Mouse (Mus musculus) cerebellum, postnatal 10 days (tissue): ENCODE results near the gene Trio.

ENCODE experiments used
- DNase-seq, 2 experiments: peaks; one replicate each; pipeline ENCODE4 v3.0.0; 2021; ENCODE audit warnings: mixed read lengths in 2 of 2

Trio gene

GRCm38 (mm10) chr15:28025447-28026166 lies at the start of gene Trio:
Gene Trio, minus strand, starts transcription at chr15:28025848.
- peak; percentile 100 for DNase-seq

DNA sequence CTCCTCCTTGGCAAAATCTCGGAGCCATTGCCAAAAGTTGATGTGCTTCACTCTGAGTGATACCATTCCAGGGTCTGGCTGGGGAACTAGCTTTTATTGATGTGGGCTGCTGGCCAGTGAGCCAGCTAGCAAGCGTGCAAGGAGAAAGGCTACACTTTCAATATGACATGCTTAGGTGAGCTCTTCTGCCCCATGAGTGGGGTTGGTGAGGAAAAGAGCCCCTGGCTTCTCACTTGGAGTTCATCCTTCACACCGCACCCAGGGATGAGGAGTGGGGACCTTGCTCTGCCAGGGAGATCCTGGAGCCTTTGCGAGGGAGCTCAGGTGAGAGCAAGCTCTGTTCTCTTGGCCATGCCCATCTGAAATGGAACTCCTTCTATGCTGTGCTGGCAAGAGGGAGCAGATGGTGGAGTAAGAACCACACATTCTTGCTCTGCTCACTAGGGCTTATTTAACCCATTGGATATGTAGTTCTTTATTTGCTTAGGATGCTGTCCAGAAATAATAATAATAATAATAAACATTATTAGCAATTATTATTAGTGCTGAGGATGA lies 48.8 kb upstream of the Trio start:
- peak; percentile 37 to 45 for DNase-seq

- no peak for DNase-seq
Measured at GRCm38 (mm10) chr15:28071601-28072000, 46.0 kb upstream of the Trio start.

DNA sequence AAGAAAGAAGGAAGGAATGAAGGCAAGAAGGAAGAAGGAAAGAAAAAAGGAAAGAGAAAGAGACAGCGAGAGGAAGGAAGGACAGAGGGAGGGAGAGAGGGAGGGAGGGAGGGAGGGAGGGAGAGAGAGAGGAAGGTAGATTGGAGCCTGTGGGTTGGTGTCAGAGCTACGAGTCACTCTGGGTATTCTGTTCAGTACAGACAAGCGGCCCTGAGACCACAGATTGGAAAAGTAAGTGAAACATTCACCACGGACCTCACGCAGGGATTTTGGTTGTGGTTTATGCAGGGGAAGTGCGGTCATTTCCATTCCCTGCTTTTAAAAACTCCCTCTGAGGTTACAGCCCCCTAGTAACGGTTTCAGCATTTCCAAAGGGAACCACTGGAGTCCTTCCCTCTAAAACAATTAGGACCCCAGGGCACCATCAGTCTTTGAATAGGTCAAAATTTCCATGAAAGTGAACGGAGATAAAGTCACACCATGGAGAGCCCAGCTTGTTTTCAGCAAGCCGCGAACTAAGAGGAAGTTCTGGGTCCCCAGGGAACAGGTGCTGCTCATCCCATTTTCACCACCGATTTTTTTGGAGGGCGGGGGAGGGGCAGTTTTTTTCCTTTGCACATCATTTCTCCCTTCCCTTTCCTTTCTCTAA lies 45.2 kb upstream of the Trio start:
- peak; percentile 11 to 14 for DNase-seq

DNA sequence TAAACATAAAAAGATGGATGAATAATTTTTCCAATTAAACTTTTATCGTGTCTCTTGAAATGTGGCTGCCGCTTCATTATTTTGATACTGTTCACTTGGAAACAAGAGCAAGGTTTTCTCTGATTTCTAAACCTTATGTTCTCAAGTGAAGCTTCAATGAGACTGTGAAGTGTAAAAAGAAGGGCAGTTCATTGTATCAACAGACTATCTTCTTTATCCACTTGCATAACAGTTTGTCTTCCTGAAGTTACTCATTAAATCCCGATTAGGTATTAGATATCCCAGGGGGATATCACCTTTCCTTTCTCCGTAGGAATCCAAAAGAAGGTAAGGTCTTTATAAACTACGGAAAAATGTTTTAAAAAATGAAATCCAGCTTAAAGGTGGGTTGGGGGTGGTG lies 44.6 kb upstream of the Trio start:
- DNase-seq: no peak

GRCm38 (mm10) chr15:28067373-28067772 lies 41.7 kb upstream of the Trio start:
- DNase-seq: peak; percentile 52

DNA sequence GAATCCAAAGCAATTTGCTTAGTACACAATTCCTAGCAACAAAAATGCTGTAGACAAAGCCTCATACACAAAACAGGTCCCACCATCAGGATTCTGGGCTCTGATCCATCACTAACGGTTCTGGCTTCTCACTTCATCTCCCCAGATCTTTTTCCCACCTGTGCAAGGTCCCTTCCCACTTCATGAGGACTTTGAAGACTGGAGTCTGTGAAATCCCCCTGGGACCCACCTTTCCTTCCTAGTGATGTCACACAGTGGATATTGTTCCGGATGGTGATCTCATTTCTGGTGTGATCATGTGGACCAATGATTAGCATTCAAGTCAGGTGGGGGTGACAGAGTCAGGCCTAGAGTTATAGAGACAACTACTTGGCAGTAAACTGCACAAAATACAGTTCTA lies 40.8 kb upstream of the Trio start:
- no peak for DNase-seq

- no peak for DNase-seq
Measured at GRCm38 (mm10) chr15:28065572-28065971, 39.9 kb upstream of the Trio start.

- no peak for DNase-seq
Measured at GRCm38 (mm10) chr15:28064733-28065088, 39.1 kb upstream of the Trio start.

- no peak for DNase-seq
Measured at GRCm38 (mm10) chr15:28064081-28064732, 38.6 kb upstream of the Trio start.

DNA sequence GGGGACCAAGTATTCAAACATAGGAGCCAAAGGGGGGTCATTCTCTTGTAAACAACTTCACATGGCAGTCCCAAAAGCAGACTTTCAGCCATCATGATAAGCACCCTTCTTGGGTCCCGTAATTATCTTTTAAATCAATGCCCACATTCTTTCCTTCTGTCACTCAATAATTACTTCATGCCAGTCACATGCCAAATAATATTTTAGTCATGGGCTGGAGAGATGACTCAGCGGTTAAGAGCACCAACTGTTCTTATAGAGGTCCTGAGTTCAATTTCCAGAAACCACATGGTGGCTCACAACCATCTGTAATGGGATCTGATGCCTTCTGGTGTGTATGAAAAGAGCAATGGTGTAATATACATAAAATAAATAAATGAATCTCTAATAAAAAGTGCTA lies 37.8 kb upstream of the Trio start:
- DNase-seq: no peak

DNA sequence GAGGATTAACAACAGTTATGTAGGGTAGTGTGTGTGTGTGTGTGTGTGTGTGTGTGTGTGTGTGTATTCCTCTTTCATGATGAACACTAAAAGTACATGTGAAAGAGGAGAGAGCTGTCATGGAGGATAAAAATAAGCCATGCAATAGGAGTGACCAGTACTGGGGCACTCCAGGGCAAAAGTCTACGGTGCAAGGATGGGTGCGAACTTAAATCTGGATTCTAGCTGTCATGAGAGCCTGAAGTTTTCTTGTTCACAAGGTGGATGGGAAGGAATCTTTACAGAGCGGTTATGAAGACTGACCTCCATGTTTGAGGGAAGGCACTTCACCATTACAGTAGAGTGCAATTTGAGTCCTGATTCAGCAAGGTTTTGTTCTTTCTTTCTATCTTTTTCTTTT lies 36.4 kb upstream of the Trio start:
- DNase-seq: no peak

DNA sequence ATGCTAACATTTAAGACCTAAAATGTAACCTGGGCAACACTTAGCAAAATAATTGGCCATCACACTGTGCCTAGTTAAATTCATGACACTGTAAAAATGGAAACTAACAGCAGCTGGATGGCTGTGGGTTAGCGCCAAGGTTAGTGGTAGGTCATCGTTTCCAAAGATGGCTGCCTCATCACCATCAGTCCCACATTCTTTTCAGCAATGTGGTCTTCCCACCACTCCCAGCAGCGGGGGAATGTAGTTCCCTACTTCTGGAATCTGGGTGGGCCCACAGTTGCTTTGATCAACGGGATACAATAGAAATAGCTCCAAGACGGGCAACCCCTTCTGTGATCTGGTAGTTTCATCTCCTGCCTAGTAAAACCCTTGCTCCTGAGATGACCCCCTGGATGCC lies 35.3 kb upstream of the Trio start:
- no peak for DNase-seq

GRCm38 (mm10) chr15:28060423-28060822 lies 34.8 kb upstream of the Trio start:
- peak in 1 of 2 experiments; percentile 22 for DNase-seq

GRCm38 (mm10) chr15:28057545-28057944 lies 31.9 kb upstream of the Trio start:
- DNase-seq: no peak

DNA sequence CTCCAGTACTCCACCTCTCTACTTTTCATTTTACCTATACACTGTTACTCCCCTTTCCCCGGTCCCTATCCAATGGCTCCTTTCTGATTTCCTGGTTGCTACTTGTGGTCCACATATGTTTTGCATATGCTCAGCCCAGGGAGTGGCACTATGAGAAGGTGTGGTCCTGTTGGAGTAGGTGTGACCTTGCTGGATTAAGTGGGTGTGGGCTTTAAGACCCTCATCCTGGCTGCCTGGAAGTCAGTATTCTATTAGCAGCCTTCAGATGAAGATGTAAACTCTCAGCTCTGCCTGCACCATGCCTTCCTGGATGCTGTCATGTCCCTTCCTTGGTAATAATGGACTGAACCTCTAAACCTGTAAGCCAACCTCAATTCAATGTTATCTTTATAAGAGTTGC lies 29.1 kb upstream of the Trio start:
- no peak for DNase-seq

DNA sequence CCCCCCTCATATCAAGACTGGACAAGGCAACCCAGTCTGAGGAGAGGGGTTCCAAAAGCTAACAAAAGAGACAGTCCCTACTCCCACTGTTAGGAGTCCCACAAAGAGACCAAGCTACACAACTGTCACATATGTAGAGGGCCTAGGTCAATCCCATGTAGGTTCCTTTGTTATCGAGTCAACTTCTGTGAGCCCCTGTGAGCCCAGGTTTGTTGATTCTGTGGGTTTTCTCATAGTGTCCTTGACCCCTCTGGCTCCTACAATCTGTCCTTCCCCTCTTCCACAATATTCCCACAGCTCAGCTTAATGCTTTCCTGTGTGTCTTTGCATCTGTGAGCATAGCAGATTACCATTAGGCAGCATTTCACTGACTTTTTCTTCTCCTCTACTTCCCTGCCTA lies 28.5 kb upstream of the Trio start:
- no peak for DNase-seq

DNA sequence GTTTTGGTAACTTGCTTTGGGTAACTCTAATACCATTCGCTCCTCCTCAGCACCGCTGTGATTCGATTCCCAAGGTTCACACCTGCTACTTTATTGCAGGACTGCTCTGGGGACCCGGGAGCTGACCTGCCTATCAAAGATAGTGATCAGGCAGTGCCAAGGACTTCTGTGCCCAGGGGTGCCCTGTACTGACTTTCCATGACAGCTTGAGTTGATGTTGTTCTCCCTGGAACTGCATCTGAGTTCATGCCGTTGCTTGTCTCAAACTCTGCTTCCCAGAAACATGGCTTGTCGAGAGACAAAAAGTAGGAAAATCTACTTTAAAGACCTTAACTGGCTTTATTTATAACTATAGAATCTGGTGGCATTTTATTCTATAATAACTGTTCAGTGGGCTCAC lies 27.6 kb upstream of the Trio start:
- no peak for DNase-seq

- DNase-seq: no peak
Measured at GRCm38 (mm10) chr15:28051811-28052210, 26.2 kb upstream of the Trio start.

- peak; percentile 57 to 75 for DNase-seq
Measured at GRCm38 (mm10) chr15:28051104-28051625, 25.5 kb upstream of the Trio start.

- no peak for DNase-seq
Measured at GRCm38 (mm10) chr15:28047711-28048110, 22.1 kb upstream of the Trio start.

GRCm38 (mm10) chr15:28041158-28041865 lies 15.7 kb upstream of the Trio start:
- peak in 1 of 2 experiments; percentile 38 for DNase-seq

- no peak for DNase-seq
Measured at GRCm38 (mm10) chr15:28037651-28038050, 12.0 kb upstream of the Trio start.
